Mouse (Mus musculus) forebrain, embryonic 11.5 days (tissue): ENCODE results near the gene Gm28551. TPM values are rescaled to one million over a fixed set of nuclear protein-coding genes. Genes with fewer than 3 reads are reported as not detected.
"Not testable (repeated sequence)": the region's sequence is repeated elsewhere in the genome, so short reads cannot be mapped to it uniquely, and the experiment has no call there.

Experiments
- ATAC-seq: fragments of 200-750 bp; cut with Nextera tagmentation; replicated peaks from 2 replicates; pipeline ENCODE4 v1.8.0; 2017; ENCODE audit warnings: moderate TSS enrichment; ENCODE audit not compliant: low FRiP score
- DNase-seq: peaks from one replicate; pipeline ENCODE4 v3.0.0-alpha.2; 2017; ENCODE audit warnings: low spot score
- H3K27ac ChIP-seq: fragments of 300-500 bp; sonication (generic); 2 replicates; pipeline ENCODE4 v1.5.1; 2014; ENCODE audit warnings: low read depth, low read length
- H3K27me3 ChIP-seq: fragments of 300-500 bp; sonication (generic); 2 replicates; pipeline ENCODE4 v1.6.1; 2014; ENCODE audit warnings: mild to moderate bottlenecking, low read length, mixed read lengths; ENCODE audit not compliant: control insufficient read depth, insufficient read depth
- H3K36me3 ChIP-seq: fragments of 300-500 bp; sonication (generic); 2 replicates; pipeline ENCODE4 v1.6.1; 2014; ENCODE audit warnings: mild to moderate bottlenecking, low read length, moderate library complexity, mixed read lengths; ENCODE audit not compliant: control insufficient read depth, insufficient read depth
- H3K4me1 ChIP-seq: fragments of 300-500 bp; sonication (generic); replicated peaks from 2 replicates; pipeline ENCODE4 v1.6.1; 2014; ENCODE audit warnings: low read length, mixed read lengths; ENCODE audit not compliant: control insufficient read depth, insufficient read depth
- H3K4me2 ChIP-seq: fragments of 300-500 bp; sonication (generic); 2 replicates; pipeline ENCODE4 v1.6.1; 2014; ENCODE audit warnings: low read depth, mild to moderate bottlenecking, low read length, moderate library complexity, mixed read lengths; ENCODE audit not compliant: severe bottlenecking
- H3K4me3 ChIP-seq: fragments of 300-500 bp; sonication (generic); 2 replicates; pipeline ENCODE4 v1.5.1; 2014; ENCODE audit warnings: low read depth, low read length
- H3K9ac ChIP-seq: fragments of 300-500 bp; sonication (generic); 2 replicates; pipeline ENCODE4 v1.6.1; 2014; ENCODE audit warnings: low read length
- H3K9me3 ChIP-seq: fragments of 300-500 bp; sonication (generic); 2 replicates; pipeline ENCODE4 v1.6.1; 2016; ENCODE audit warnings: low read length, mixed read lengths; ENCODE audit not compliant: control insufficient read depth
- WGBS: fragments of 180-500 bp; shearing (Covaris S2); extraction: QIAGEN DNeasy Blood & Tissue Kit; methylation state at CpG from one replicate; pipeline ENCODE4 v1.1.7; 2014; 5-methylcytosine and 5-hydroxymethylcytosine counted together
- polyA plus RNA-seq: library from polyadenylated mRNA; unstranded; fragments of >200 nt; fragmentation: Nextera tagmentation; extraction: Ambion mirVana; gene quantifications from 2 replicates; pipeline ENCODE4 v1.2.1, GENCODE M21; 2014

The Gm28551 gene
- polyA plus RNA-seq, 1 experiment from 2014 or later = 1.8 TPM

DNA sequence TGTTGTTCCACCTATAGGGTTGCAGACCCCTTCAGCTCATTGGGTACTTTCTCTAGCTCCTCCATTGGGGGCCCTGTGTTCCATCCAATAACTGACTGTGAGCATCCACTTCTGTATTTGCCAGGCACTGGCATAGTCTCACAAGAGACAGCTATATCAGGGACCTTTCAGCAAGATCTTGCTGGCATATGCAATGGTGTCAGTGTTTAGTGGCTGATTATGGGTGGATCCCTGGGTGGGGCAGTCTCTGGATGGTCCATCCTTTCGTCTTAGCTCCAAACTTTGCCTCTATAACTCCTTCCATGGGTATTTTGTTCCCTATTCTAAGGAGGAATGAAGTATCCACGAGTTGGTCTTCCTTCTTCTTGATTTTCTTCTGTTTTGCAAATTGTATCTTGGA is 15.1 kb downstream of the Gm28551 start:
- 57% methylated on average over 2 of the region's 2 CpGs for WGBS
- not testable (repeated sequence) for H3K9me3 ChIP-seq, H3K4me1 ChIP-seq, H3K4me3 ChIP-seq, H3K9ac ChIP-seq, DNase-seq, H3K4me2 ChIP-seq, H3K27ac ChIP-seq, ATAC-seq, H3K36me3 ChIP-seq, H3K27me3 ChIP-seq

DNA sequence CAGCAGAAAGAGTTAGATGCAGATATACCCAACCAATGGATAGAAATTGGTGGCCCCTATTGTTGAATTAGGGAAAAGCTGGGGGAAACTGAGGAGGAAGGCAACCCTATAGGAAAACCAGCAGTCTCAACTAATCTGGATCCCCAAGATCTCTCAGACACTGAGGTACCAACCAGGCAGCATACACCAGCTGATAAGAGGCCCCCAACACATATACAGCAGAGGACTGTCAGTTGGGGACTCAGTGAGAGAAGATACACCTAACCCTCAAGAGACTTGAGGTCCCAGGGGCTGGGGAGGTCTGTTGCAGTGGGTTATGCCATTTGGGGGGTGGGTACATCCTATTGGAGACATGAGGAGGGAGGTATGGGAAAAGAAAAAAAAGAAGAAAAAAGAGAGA is 17.0 kb downstream of the Gm28551 start:
- no peak overlapping the region for H3K4me2 ChIP-seq
- H3K4me1 ChIP-seq = no peaks in the 10 kb centered on the region
- DNase-seq (no peak), ATAC-seq (no peak)
- no peaks in the 10 kb centered on the region for H3K36me3 ChIP-seq
- no peak overlapping the region for H3K4me3 ChIP-seq
- no peak overlapping the region for H3K27ac ChIP-seq
- no peak overlapping the region for H3K9ac ChIP-seq
- no peaks in the 10 kb centered on the region for H3K9me3 ChIP-seq
- H3K27me3 ChIP-seq = no peaks in the 10 kb centered on the region

DNA sequence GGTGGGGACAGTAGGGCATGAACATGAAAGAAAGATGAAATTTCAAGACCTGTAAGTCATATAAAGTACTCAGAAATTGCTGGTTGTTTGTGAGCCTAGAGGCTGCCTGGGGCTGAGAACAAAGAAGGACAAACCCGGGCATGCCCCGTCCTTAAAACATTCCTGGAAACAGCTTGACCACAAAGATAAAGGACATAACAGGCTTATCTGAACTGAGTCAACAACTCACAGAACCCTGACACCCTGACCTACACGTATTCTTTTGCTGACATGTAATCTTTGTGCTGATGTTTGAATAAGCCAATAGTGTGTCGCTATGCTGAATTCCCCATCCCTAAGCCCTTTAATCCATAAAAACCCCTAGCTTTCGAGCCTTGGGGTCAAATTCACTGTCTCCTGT is 18.9 kb downstream of the Gm28551 start:
- not testable (repeated sequence) for H3K9ac ChIP-seq, H3K27ac ChIP-seq, H3K27me3 ChIP-seq, H3K4me1 ChIP-seq, H3K36me3 ChIP-seq, H3K4me2 ChIP-seq, DNase-seq, H3K4me3 ChIP-seq, ATAC-seq, H3K9me3 ChIP-seq
- WGBS = 82% methylated on average over 5 of the region's 5 CpGs

DNA sequence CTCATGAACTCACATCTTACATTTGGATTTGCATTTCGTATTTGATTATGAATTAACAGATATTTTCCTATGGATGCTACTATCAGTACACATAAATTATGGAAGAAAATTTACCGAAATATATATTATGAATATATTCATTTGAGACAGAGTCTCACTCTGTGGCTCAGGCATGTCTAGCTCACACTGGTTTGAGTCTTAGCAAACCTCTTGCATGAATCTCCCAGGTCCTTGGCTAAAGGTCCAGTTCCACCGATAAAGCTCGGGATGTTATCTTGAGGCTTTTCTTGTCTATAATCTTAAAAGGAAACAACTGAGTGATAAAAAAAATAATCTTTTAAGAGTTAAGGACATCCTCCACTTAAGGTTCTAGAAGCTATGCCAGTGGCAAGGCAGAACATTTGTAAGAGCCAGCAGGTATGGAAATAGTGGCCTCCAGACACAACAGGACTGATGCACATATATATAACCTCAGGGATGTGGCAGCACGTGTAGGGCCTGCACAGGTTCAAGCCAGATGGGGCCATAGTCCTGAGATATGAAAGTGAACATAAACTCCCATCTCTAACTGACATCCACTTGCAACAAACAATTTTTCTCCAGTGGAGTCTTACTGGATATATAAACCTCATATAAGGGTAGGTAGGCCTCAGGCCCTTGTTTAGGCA is 27.5 kb downstream of the Gm28551 start:
- ATAC-seq = no peak
- H3K9me3 ChIP-seq = no peaks in the 10 kb centered on the region

DNA sequence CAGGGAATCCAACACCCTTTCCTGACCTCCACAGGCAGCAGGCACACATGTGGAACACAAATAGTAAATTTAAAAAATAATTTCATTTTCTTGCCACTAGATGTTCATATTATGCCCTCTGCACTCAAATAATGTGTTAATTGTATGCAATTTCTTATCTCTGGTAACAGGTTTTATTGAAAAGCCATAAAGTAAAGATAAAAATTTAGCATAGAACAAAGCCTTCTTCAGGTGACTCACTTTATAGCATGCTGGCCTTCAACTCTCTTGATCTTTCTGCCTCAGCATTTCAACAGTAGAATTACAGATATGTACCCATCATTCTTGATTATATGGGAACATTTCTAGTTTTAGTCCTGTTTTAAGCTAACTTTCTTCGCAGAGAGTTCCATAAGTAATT is 28.2 kb downstream of the Gm28551 start:
- no peaks in the 10 kb centered on the region for H3K9me3 ChIP-seq
- peaks cover 2% of the 10 kb centered on the region; the same call in 1 of the 2 replicates for H3K36me3 ChIP-seq
- H3K9ac ChIP-seq = no peak overlapping the region
- DNase-seq (no peak), ATAC-seq (no peak)
- no peaks in the 10 kb centered on the region for H3K4me1 ChIP-seq
- no peak overlapping the region for H3K4me3 ChIP-seq
- 94% methylated on average over 1 of the region's 1 CpGs for WGBS
- no peaks in the 10 kb centered on the region for H3K27me3 ChIP-seq
- no peak overlapping the region for H3K4me2 ChIP-seq
- no peak overlapping the region for H3K27ac ChIP-seq

More for the DNA sequence above, 27.5 kb downstream of the Gm28551 start:
- Histone ChIP-seq H3K9ac (no peak overlapping the region), H3K27ac (no peak overlapping the region), H3K36me3 (peaks cover 2% of the 10 kb centered on the region; the same call in 1 of the 2 replicates), H3K4me3 (no peak overlapping the region), H3K27me3 (no peaks in the 10 kb centered on the region), H3K4me1 (no peaks in the 10 kb centered on the region), H3K4me2 (no peak overlapping the region)
- DNase-seq = no peak
- 96% methylated on average over 5 of the region's 5 CpGs for whole genome bisulfite sequencing

DNA sequence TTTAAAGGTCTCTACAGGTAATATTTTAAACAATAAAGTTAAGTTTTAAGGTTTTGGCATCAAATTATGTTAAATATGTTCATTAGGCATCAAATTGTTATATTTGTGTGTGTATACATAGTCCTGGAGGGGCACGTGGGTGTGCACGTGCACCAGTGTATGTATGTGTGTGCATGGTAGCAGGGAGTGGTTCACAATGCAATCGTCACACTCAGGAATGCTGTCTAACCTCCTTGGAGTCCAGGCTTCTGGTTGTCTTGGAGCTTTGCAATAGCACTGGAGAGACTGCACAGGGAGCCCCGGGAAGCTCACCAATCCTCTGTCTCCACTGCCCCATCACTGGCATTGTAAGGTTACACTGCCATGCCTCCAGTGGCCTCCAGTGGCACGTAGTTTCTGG is 29.2 kb downstream of the Gm28551 start:
- no peak for DNase-seq
- H3K9me3 ChIP-seq = no peaks in the 10 kb centered on the region
- no peak for ATAC-seq
- no peak overlapping the region for H3K9ac ChIP-seq
- H3K4me3 ChIP-seq = no peak overlapping the region
- 95% methylated on average over 5 of the region's 5 CpGs for WGBS
- peaks cover 2% of the 10 kb centered on the region; the same call in 1 of the 2 replicates for H3K36me3 ChIP-seq
- no peaks in the 10 kb centered on the region for H3K4me1 ChIP-seq
- H3K27ac ChIP-seq = no peak overlapping the region
- no peak overlapping the region for H3K4me2 ChIP-seq
- no peaks in the 10 kb centered on the region for H3K27me3 ChIP-seq

DNA sequence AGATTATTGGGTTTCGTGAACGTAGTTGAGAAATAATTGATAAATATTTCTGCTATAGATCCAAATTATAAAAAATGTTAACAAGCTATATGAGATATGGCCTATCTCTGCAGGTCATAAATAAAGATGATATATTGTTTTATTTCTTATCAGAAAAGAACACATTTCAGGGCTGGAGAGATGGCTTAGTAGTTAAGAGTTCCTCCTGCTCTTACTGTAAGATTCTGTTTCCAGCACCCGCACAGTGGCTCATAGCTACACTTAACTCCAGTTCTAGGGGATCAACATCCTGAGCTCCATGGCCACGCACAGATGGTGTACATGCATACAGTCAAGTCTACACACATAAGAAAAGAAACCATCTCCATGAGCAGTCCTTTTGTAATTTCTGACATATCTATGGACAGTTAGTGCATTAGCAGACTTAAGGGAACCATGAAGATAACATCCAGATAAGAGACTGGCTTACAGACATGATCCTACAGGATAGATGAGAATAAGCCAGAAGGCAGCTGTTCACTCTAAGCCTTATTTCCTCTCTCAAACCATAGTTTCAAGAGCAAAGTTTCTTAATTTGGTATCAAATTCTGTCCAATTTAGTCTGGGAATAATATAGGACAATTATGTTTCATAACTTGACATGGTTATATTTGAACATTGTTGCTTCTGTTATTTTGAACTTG is 30.7 kb downstream of the Gm28551 start:
- Histone ChIP-seq H3K9me3 (no peaks in the 10 kb centered on the region), H3K4me2 (no peak overlapping the region), H3K27me3 (no peaks in the 10 kb centered on the region), H3K27ac (no peak overlapping the region), H3K4me1 (no peaks in the 10 kb centered on the region), H3K36me3 (peaks cover 2% of the 10 kb centered on the region; the same call in 1 of the 2 replicates), H3K4me3 (no peak overlapping the region), H3K9ac (no peak overlapping the region)
- DNase-seq (no peak), ATAC-seq (no peak)
- 96% methylated on average over 4 of the region's 4 CpGs for WGBS

DNA sequence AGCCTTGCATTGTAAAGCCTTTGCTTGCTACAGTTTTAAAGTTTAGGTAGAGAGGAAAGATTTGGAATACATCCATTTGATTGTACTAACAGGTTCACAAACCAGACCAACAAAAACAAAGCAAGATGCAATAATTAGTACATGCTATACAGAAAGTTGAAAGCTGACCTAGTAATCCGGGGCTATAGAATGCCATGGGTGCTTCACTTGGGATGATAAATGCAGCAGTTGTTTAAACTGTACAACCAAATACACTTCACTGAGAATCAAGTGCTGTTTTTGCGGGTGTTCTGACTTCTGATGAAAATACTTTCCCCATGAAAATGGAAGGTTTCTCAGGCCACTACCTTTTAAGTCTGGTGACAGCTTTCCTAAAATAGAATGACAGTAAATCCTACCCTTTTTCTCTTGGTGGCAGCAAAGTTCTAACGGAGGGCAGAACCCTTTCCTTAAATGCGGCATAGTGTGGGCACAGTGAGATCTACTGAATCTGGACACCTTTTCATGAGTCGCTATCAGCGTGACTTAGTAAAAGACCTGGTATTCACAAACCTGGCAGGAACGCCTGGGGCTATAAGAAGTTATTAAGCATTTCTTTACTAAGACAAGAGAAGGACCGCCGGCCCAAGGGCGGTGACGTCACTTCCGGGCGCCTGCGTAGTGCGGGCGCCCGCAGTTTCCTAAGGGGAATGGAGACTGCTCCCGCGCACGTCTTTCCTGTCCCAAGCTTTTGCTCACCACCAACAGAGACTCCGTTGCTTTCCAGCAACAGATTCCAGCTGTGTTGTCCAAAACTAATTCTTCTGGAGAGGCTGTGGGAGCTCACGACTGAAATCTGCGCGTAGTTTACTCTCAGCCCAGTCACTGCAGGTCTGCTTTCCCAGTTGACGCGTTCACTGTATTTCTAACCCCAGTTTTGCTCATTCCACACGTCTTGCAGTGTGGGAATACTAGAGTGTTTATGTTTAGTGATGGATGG is 39.2 kb downstream of the Gm28551 start, which contains the start of gene Osgepl1:
Osgepl1 (plus strand) TSS at position 636 of the 979 bp plus-strand sequence.
- peak; percentile 98 for ATAC-seq
- Histone ChIP-seq H3K36me3 (no peaks in the 10 kb centered on the region; the same call in 1 of the 2 replicates), H3K4me3 (peak within 1 kb of the TSS; percentile 51), H3K9me3 (no peaks in the 10 kb centered on the region), H3K4me2 (peak within 1 kb of the TSS; percentile 59), H3K9ac (peak within 1 kb of the TSS; percentile 74), H3K27ac (peak within 1 kb of the TSS; percentile 37), H3K4me1 (no peaks in the 10 kb centered on the region), H3K27me3 (no peaks in the 10 kb centered on the region)
- 3% methylated on average over 27 of the region's 27 CpGs for WGBS
- peak; percentile 90 for DNase-seq
